Mouse (Mus musculus) Muller cell, postnatal 12 days (primary cell): ENCODE results near the gene Dgke.
"Not testable (repeated sequence)": the region's sequence is repeated elsewhere in the genome, so short reads cannot be mapped to it uniquely, and the experiment has no call there.

ENCODE experiments used
- DNase-seq: peaks from one replicate; pipeline ENCODE4 v3.0.0-alpha.2; 2015; ENCODE audit errors: inconsistent ontology term

Gene Dgke

GRCm38 (mm10) chr11:89066750-89067149 lies at the start of gene Dgke:
Gene Dgke (minus strand): TSS chr11:89066850.
- no peak for DNase-seq

GRCm38 (mm10) chr11:89107180-89107807 lies 40.6 kb upstream of the Dgke start:
- DNase-seq, result no peak

- no peak for DNase-seq
Observed at GRCm38 (mm10) chr11:89105823-89106222, 39.2 kb upstream of the Dgke start.

- DNase-seq, result no peak
Observed at GRCm38 (mm10) chr11:89105211-89105610, 38.6 kb upstream of the Dgke start.

GRCm38 (mm10) chr11:89103166-89103565 lies 36.5 kb upstream of the Dgke start:
- no peak for DNase-seq

GRCm38 (mm10) chr11:89100826-89101321 lies 34.2 kb upstream of the Dgke start:
- peak; percentile 57 for DNase-seq

- peak; percentile 72 for DNase-seq
Observed at GRCm38 (mm10) chr11:89100403-89100802, 33.8 kb upstream of the Dgke start.

GRCm38 (mm10) chr11:89098930-89099329 lies 32.3 kb upstream of the Dgke start:
- DNase-seq, result no peak

- DNase-seq, result no peak
Observed at GRCm38 (mm10) chr11:89098083-89098835, 31.6 kb upstream of the Dgke start.

- not testable (repeated sequence) for DNase-seq
Observed at GRCm38 (mm10) chr11:89097292-89097691, 30.6 kb upstream of the Dgke start.

- DNase-seq, result no peak
Observed at GRCm38 (mm10) chr11:89095306-89095705, 28.7 kb upstream of the Dgke start.

GRCm38 (mm10) chr11:89092714-89093113 lies 26.1 kb upstream of the Dgke start:
- no peak for DNase-seq

- DNase-seq, result not testable (repeated sequence)
Observed at GRCm38 (mm10) chr11:89090359-89090758, 23.7 kb upstream of the Dgke start.

GRCm38 (mm10) chr11:89088754-89089153 lies 22.1 kb upstream of the Dgke start:
- no peak for DNase-seq

GRCm38 (mm10) chr11:89086208-89086809 lies 19.7 kb upstream of the Dgke start:
- DNase-seq, result no peak

- DNase-seq, result no peak
Observed at GRCm38 (mm10) chr11:89084601-89085000, 18.0 kb upstream of the Dgke start.

- DNase-seq, result not testable (repeated sequence)
Observed at GRCm38 (mm10) chr11:89082691-89083090, 16.0 kb upstream of the Dgke start.

GRCm38 (mm10) chr11:89081906-89082305 lies 15.3 kb upstream of the Dgke start:
- DNase-seq, result not testable (repeated sequence)

GRCm38 (mm10) chr11:89078996-89079680 lies 12.5 kb upstream of the Dgke start:
- DNase-seq, result no peak

- no peak for DNase-seq
Observed at GRCm38 (mm10) chr11:89078305-89078704, 11.7 kb upstream of the Dgke start.

- DNase-seq, result no peak
Observed at GRCm38 (mm10) chr11:89077601-89078000, 11.0 kb upstream of the Dgke start.

GRCm38 (mm10) chr11:89076370-89076821 lies 9.7 kb upstream of the Dgke start:
- DNase-seq, result no peak
